Mouse (Mus musculus) cortical plate, adult 2 months (tissue): ENCODE results near the gene Ccdc172. TPM values are rescaled to one million over a fixed set of nuclear protein-coding genes. Genes with fewer than 3 reads are reported as not detected.

Source experiments
- H3K27ac ChIP-seq: fragments of 200-500 bp; 2 replicates; pipeline ENCODE4 v1.5.1; 2012; ENCODE audit warnings: low read length, control low read depth, inconsistent platforms; ENCODE audit not compliant: insufficient read depth
- H3K4me1 ChIP-seq: fragments of 200-500 bp; 2 replicates; pipeline ENCODE4 v1.6.1; 2011; ENCODE audit warnings: low read length; ENCODE audit not compliant: control insufficient read depth, insufficient read depth
- H3K4me3 ChIP-seq: fragments of 200-500 bp; 2 replicates; pipeline ENCODE4 v1.5.1; 2011; ENCODE audit warnings: mild to moderate bottlenecking, low read length, control low read depth; ENCODE audit not compliant: insufficient read depth
- CTCF ChIP-seq: fragments of 200-500 bp; IDR thresholded peaks from 2 replicates; pipeline ENCODE4 v1.5.1; 2011; ENCODE audit warnings: mild to moderate bottlenecking, control low read depth, low read length; ENCODE audit not compliant: insufficient read depth; ENCODE audit errors: extremely low read depth
- POLR2A ChIP-seq: fragments of 200-500 bp; IDR thresholded peaks from 2 replicates; pipeline ENCODE4 v1.6.1; 2011; ENCODE audit warnings: mild to moderate bottlenecking, low read length, control low read depth; ENCODE audit not compliant: insufficient read depth; ENCODE audit errors: extremely low read depth
- polyA plus RNA-seq: library from polyadenylated mRNA; depleted of rRNA; stranded (reverse); fragments of >200 nt; gene quantifications from 2 replicates; pipeline ENCODE4 v1.2.3, GENCODE M21; 2012; rRNA removed

Ccdc172 gene
- polyA plus RNA-seq, 1 experiment: not detected

DNA sequence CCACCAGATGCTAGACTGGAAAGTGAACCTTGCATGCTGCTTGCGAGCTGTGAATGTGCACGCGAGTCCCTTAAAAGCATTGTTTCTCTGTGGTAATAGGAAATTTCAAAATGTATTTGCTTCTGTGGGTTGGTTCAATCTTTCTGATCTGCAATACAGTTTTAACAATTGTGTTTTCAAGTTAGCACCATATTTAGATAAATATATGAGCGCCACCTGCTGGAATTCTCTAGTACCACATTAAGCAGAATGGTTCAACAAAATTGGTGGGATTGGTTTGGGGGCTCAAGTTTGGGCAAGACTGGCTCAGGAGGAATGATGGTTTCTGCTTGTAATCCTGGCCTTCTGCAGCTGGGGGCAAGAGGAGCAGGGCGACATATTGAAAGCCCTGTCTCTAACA is 46.6 kb downstream of the Ccdc172 start:
- Histone ChIP-seq H3K4me3 (no peak overlapping the region), H3K4me1 (no peaks in the 10 kb centered on the region), H3K27ac (no peak overlapping the region)
- TF ChIP-seq POLR2A (no peak), CTCF (peak; percentile 23; the same call in 1 of the 2 replicates)

GRCm38 (mm10) chr19:58562301-58562815 is 50.6 kb downstream of the Ccdc172 start:
- H3K4me3 ChIP-seq: no peak overlapping the region
- TF ChIP-seq CTCF (no peak), POLR2A (no peak)
- no peaks in the 10 kb centered on the region for H3K4me1 ChIP-seq
- no peak overlapping the region for H3K27ac ChIP-seq

DNA sequence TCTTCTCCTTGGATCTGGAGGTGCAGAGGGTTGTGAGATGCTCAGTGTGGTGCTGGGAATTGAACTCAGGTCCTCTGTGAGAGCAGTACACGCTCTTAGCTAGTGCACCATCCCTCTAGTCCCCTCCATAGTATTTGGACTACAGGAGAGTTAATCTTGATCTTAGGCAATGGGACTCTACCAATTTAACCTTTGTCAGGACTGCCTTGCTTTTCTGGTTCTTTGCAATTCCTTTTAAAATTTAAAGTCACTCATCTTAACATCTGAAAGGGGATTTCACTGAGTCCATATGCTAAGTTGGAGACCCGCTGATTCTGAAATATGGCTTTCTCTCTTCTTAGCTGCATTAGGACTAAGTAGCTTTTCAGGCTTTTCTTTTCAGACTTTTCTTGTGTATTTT is 59.8 kb downstream of the Ccdc172 start:
- TF ChIP-seq CTCF: no peak
- no peak for TF ChIP-seq POLR2A
- Histone ChIP-seq H3K27ac (no peak overlapping the region), H3K4me3 (no peak overlapping the region), H3K4me1 (no peaks in the 10 kb centered on the region)

DNA sequence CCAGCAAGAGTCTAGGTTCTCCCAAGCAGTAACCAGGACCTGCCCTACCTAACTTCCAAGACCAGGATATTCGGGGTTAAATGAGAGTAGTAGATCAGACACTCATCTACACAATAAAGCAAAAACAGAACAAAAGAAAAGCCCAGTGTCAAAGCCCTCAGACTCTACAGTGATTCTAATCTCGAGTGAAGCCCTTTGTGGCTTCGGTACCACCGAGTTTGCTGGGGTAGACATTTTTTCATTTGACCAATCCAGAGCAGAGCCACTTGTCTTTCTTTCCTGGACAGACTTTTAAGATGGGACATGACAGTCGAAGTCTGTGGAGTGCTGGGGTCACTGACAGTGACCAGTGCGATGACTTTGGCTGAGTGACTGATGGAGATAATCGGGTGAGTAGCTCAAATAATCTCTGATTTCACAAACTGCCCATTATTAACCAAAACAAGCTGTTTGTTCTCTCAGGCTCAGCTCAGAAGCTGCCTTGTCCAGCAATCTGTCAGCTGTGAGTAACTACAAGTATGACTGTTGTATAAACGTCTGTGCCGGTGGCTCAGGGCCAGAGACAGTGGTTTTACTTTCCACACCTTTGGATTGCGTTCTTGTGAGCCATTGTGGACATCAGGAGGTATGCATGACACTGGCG is 60.8 kb downstream of the Ccdc172 start:
- TF ChIP-seq CTCF (no peak), POLR2A (no peak)
- Histone ChIP-seq H3K27ac (no peak overlapping the region), H3K4me1 (no peaks in the 10 kb centered on the region), H3K4me3 (no peak overlapping the region)

DNA sequence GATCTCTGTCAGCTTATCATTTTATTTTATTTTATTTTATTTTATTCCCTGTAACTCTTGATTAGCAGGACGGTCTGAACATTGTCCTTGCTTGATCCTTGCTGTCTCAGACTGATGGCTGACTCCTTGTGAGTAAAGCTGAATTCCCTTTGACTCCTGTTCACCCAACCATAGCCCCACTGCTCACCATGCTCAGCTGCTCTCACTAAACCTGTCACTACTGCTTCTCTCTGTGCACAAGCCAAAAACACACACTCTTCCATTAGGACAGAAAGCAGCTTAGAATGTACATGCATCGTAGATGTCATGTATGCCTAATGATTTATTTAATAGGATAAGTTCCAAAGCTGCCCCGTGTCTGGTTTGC is 61.3 kb downstream of the Ccdc172 start:
- Histone ChIP-seq H3K4me1 (no peaks in the 10 kb centered on the region), H3K27ac (no peak overlapping the region), H3K4me3 (no peak overlapping the region)
- TF ChIP-seq CTCF: no peak
- no peak for TF ChIP-seq POLR2A

- Histone ChIP-seq H3K27ac (no peak overlapping the region), H3K4me3 (no peak overlapping the region), H3K4me1 (no peaks in the 10 kb centered on the region)
- TF ChIP-seq POLR2A: no peak
- no peak for TF ChIP-seq CTCF
Measured at GRCm38 (mm10) chr19:58582018-58582417, 70.2 kb downstream of the Ccdc172 start.

- H3K27ac ChIP-seq: no peak overlapping the region
- TF ChIP-seq POLR2A (no peak), CTCF (no peak)
- H3K4me1 ChIP-seq: no peaks in the 10 kb centered on the region
- no peak overlapping the region for H3K4me3 ChIP-seq
Measured at GRCm38 (mm10) chr19:58582956-58583355, 71.2 kb downstream of the Ccdc172 start.

- no peak overlapping the region for H3K4me3 ChIP-seq
- TF ChIP-seq POLR2A: no peak
- TF ChIP-seq CTCF: no peak
- H3K4me1 ChIP-seq: peaks cover 4% of the 10 kb centered on the region
- no peak overlapping the region for H3K27ac ChIP-seq
Measured at GRCm38 (mm10) chr19:58586046-58586445, 74.3 kb downstream of the Ccdc172 start.

- Histone ChIP-seq H3K4me1 (peaks cover 5% of the 10 kb centered on the region), H3K27ac (peak overlapping the region; percentile 93), H3K4me3 (no peak overlapping the region)
- no peak for TF ChIP-seq POLR2A
- TF ChIP-seq CTCF: no peak
Measured at GRCm38 (mm10) chr19:58590251-58590936, 78.6 kb downstream of the Ccdc172 start.

DNA sequence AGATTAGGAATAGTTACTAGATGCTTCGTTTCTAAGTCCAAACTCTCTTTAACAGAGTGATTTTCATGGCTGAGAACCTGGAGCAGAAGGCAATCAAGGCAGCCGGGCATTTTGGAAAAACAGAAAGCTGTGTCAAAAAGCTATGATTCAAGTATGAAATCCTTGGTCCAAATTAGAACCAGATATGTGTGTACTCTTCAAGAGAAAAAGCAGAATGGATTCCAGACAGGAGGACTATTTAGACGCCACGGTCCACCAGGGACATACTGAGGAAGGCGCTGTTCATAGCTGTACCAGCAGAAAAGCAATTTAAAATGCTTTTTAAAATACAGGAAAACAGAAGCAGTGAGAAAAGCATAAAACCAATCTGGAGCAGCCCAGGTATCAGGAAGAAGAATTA is 88.6 kb downstream of the Ccdc172 start:
- Histone ChIP-seq H3K27ac (no peak overlapping the region), H3K4me1 (no peaks in the 10 kb centered on the region), H3K4me3 (no peak overlapping the region)
- TF ChIP-seq POLR2A (no peak), CTCF (no peak)

Other genes with a start within 250 kb of the Ccdc172 start
- gene Gfra1, start 56.1 kb upstream of the Ccdc172 start, polyA plus RNA-seq: 21.2 and 25.1 TPM in 2 replicates
- gene Pnlip, start 140.5 kb downstream of the Ccdc172 start, polyA plus RNA-seq: 1.5 and 3.3 TPM in 2 replicates
- gene Pnliprp1, start 216.9 kb downstream of the Ccdc172 start, polyA plus RNA-seq: not detected in 2 replicates
- gene Pnliprp2, start 247.7 kb downstream of the Ccdc172 start, polyA plus RNA-seq: 0.08 and 0.17 TPM in 2 replicates